Mouse (Mus musculus): Measurements from ENCODE around the gene Gm9817. TPM values are rescaled to one million over a fixed set of nuclear protein-coding genes. Genes with fewer than 3 reads are reported as not detected.

Gm9817 gene
- total RNA-seq, 2 experiments from 2014 or later: 0.10 TPM

GRCm38 (mm10) chr13:45083696-45084095 lies 5.2 kb downstream of the Gm9817 start:
- intact Hi-C loops (cut with DNase I): no loop called here

GRCm38 (mm10) chr13:45088796-45089221 lies 10.3 kb downstream of the Gm9817 start:
- no peak for DNase-seq
- intact Hi-C loops (cut with DNase I): no loop called here

More at GRCm38 (mm10) chr13:45083696-45084095, 5.2 kb downstream of the Gm9817 start:
- no peak for DNase-seq

DNA sequence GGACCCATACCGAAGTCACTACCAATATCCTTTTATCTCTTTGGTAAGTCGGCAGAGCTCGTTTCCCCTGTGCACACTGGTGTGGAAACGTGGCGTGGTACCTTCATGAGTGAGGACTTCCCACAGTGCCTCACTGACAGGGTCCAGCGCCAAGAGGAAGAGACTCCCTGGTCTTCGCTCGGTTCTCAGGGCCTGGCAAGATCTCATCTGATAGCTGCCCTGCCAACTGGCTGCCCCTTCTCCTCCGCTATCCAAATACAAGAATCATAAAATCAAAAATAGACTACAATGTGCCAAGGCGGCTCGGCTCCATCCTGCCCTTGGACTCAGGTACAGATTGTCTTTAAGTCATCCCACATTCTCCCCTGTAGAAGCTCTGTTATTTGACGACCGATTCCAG lies 11.4 kb downstream of the Gm9817 start:
- intact Hi-C loops (cut with DNase I): no loop called here
- no peak for DNase-seq

- DNase-seq: no peak
- intact Hi-C loops (cut with DNase I): no loop called here
Measured at GRCm38 (mm10) chr13:45092816-45093215, 14.3 kb downstream of the Gm9817 start.

DNA sequence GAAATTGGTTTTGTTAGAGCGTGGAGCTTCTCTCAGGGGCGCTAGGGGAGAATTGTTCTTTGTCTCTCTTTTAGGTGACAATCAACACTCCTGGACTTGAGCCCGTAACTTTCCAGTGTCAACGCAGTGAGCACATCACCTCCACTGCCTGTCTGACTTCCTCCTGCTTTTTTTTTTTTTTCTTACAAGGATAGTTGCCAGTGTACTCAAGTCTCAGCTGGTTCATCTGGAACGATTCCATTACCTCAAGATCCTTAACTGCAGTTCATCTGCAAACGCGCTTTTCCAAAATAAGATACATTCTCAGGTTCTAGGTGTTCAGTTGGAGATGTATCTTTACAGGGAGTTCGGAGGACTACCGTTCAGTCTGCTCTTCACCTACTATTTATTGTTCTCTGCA lies 16.5 kb downstream of the Gm9817 start:
- intact Hi-C loops (cut with DNase I): no loop called here
- no peak for DNase-seq

GRCm38 (mm10) chr13:45099582-45100229 lies 21.2 kb downstream of the Gm9817 start:
- intact Hi-C loops (cut with DNase I): no loop called here
- DNase-seq: no peak

DNA sequence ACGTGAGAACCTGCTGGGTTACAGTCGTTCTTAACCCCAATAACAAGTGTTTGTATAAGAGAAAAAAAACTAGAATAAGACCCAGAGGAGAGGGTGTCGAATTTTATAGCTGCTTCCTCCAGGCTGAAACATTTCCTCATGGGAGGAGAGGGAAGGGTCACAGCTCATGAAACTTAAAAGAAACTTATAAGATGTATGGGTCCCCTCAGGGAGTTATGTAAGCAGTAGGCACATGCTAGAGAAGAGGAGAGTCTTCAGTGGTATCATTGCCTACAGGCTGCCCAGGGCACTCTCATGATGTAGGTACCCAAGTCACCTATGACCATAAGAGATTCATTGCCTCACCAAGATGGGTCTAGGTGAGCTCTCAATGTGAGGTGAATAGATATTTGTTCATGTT lies 28.0 kb downstream of the Gm9817 start:
- intact Hi-C loops (cut with DNase I): no loop called here
- DNase-seq: no peak

GRCm38 (mm10) chr13:45108851-45109390 lies 30.4 kb downstream of the Gm9817 start:
- intact Hi-C loops (cut with DNase I): no loop called here
- no peak for DNase-seq

GRCm38 (mm10) chr13:45118375-45118774 lies 39.9 kb downstream of the Gm9817 start:
- intact Hi-C loops (cut with DNase I): no loop called here

DNA sequence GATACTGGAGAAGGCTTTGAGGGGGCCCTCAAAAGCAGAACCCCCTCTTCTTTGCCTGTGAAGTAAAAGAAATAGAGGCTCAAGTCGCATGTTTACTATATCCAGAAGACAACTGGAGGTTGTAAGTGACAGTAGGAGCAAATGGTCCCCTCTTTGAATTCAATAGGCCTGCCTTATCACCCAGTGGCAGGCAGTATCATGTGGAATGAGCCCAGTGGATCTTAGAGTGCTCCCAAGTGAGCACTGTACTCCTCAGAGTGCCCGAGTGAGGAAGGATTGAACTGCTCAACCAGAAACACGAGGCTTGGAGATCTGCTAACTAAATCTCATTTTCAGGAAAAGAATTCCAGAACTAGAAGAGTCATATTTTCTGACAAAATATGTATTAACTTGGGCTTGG lies 40.3 kb downstream of the Gm9817 start:
- DNase-seq: no peak
- intact Hi-C loops (cut with DNase I): no loop called here

More at GRCm38 (mm10) chr13:45118375-45118774, 39.9 kb downstream of the Gm9817 start:
- no peak for DNase-seq

Other genes starting within 250 kb of the Gm9817 start
- 10 to 100 TPM; 38.1 to 47.0 TPM for gene Dtnbp1, start 76.5 kb upstream of the Gm9817 start, total RNA-seq (2021)